Mouse (Mus musculus): ENCODE measurements at regions not wholly inside any gene's neighbourhood (a gene's known extent, or its start where the extent isn't known, plus 50 kb on each side); places are given as distances from the start of the nearest gene placed in this dataset.

DNA sequence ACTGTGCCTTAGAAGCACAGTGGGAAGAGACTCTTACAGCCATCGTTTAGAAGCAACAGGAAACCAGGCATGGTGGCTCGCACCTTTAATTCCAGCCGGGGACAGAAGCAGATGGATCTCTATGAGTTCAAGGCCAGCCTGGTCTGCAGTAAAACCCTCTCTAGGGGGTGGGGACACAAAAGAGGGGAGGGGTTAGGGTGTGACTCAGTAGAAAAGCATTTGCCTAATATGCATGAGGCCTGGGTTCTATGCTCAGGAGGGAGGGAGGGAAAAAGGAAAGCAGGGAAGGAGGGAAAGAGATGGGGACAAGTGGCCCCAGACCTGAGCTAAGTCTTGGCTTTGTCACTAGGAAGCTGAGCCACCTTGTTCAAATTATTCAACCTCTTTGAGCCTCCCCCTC lies 81.2 kb downstream of the Mrm1 start:
- no peaks in the 10 kb centered on the region for H3K36me3 ChIP-seq (ENCODE audit: control insufficient read depth, insufficient read depth)
- TF ChIP-seq USF1 (IDR thresholded peaks at IDR 0.05; ENCODE audit: low read depth) (no peak), MYOG (IDR thresholded peaks at IDR 0.05; ENCODE audit: control insufficient read depth, extremely low read depth, insufficient read length) (no peak), CEBPB (IDR thresholded peaks at IDR 0.05; ENCODE audit: low read depth) (no peak), MYOD1 (IDR thresholded peaks at IDR 0.05; ENCODE audit: control insufficient read depth, insufficient read length, low read depth) (no peak), MAX (IDR thresholded peaks at IDR 0.05) (no peak), FOSL1 (IDR thresholded peaks at IDR 0.05; ENCODE audit: insufficient read depth, low read length, poor library complexity, severe bottlenecking) (no peak), CTCF (IDR thresholded peaks at IDR 0.05; ENCODE audit: control insufficient read depth, insufficient read depth, insufficient read length) (no peak)
- H3K79me3 ChIP-seq (ENCODE audit: low read depth) = no peaks in the 10 kb centered on the region
- no peaks in the 10 kb centered on the region for H3K79me2 ChIP-seq (ENCODE audit: control insufficient read depth, insufficient read depth)
- H3ac ChIP-seq (ENCODE audit: control insufficient read depth, insufficient read length, low read depth) = no peak overlapping the region
- peaks cover 14% of the 10 kb centered on the region for H3K27me3 ChIP-seq (ENCODE audit: control insufficient read depth, insufficient read depth, insufficient read length)
- H3K4me3 ChIP-seq (ENCODE audit: insufficient read depth, poor library complexity, severe bottlenecking) = no peak overlapping the region

DNA sequence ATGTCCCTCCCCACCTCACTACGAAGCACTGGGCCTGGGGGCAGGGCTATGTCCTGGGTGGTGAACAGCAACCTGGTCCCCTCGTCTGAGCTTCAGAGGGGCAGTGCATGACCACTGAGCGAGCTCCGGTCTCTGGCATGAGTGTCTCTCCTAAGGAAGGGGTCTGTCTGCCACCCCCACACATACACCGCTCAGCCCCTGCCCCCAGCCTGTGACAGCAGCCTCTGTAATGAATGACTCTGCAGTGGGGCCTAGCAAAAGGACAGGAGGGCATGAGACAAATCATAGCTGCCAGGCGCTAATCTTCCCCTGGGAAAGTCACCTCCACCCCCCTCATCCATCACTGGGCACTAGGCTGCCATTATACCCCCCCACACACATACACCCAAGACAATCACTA lies 87.4 kb downstream of the Mrm1 start:
- no peak overlapping the region for H3ac ChIP-seq (ENCODE audit: control insufficient read depth, insufficient read length, low read depth)
- no peaks in the 10 kb centered on the region for H3K79me2 ChIP-seq (ENCODE audit: control insufficient read depth, insufficient read depth)
- no peaks in the 10 kb centered on the region for H3K36me3 ChIP-seq (ENCODE audit: control insufficient read depth, insufficient read depth)
- TF ChIP-seq FOSL1 (IDR thresholded peaks at IDR 0.05; ENCODE audit: insufficient read depth, low read length, poor library complexity, severe bottlenecking) (no peak), CEBPB (IDR thresholded peaks at IDR 0.05; ENCODE audit: low read depth) (no peak), CTCF (IDR thresholded peaks at IDR 0.05; ENCODE audit: control insufficient read depth, insufficient read depth, insufficient read length) (no peak), USF1 (IDR thresholded peaks at IDR 0.05; ENCODE audit: low read depth) (no peak), MYOD1 (IDR thresholded peaks at IDR 0.05; ENCODE audit: control insufficient read depth, insufficient read length, low read depth) (no peak), MAX (IDR thresholded peaks at IDR 0.05) (no peak), MYOG (IDR thresholded peaks at IDR 0.05; ENCODE audit: control insufficient read depth, extremely low read depth, insufficient read length) (no peak)
- no peaks in the 10 kb centered on the region for H3K79me3 ChIP-seq (ENCODE audit: low read depth)
- peaks cover 13% of the 10 kb centered on the region for H3K27me3 ChIP-seq (ENCODE audit: control insufficient read depth, insufficient read depth, insufficient read length)
- no peak overlapping the region for H3K4me3 ChIP-seq (ENCODE audit: insufficient read depth, poor library complexity, severe bottlenecking)

DNA sequence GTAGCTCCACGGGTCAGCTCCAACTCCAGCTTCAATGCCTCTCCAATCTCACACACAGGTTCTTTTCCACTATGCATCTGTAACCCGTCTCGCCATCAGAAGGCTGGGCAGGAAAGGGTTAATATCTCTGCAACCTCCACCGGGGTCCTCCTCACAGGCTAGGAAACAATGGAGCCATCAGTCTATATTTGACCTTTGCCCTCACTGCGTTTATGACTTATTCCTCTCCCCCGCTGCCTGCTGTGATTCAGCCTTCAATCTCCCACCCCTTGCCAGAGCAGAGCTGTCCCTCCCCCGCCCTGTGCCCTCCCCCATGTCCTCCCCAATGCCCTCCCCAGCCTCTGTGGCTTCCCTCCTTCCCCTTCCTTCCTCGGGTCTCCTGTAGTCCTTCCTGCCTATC lies 89.1 kb downstream of the Mrm1 start:
- H3K79me3 ChIP-seq (ENCODE audit: low read depth) = no peaks in the 10 kb centered on the region

DNA sequence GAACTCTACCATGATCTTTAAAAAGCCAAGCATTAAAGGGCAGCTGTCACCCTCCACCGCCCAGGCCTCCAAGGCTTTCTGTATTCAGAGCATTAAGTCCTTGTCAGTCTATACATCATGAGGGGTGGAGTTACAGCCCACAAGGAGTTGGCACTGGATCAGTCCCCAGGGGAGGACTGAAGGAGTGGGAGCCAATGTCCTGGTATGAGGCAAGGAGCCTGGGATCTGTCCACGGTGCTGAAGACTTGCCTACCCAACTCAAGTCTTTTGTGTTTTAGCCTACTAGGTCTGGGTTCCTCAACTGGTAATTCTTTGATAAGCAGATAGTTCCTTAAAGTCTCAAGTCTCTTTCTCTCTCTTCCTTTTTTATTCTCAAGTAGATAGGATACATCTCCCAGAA lies 90.1 kb downstream of the Mrm1 start:
- H3K79me3 ChIP-seq (ENCODE audit: low read depth) = no peaks in the 10 kb centered on the region
- TF ChIP-seq CEBPB (IDR thresholded peaks at IDR 0.05; ENCODE audit: low read depth) = peak; percentile 14
- TF ChIP-seq MYOG (IDR thresholded peaks at IDR 0.05; ENCODE audit: control insufficient read depth, extremely low read depth, insufficient read length) = no peak
- no peak overlapping the region for H3ac ChIP-seq (ENCODE audit: control insufficient read depth, insufficient read length, low read depth)
- no peaks in the 10 kb centered on the region for H3K79me2 ChIP-seq (ENCODE audit: control insufficient read depth, insufficient read depth)
- H3K4me3 ChIP-seq (ENCODE audit: insufficient read depth, poor library complexity, severe bottlenecking) = no peak overlapping the region
- H3K36me3 ChIP-seq (ENCODE audit: control insufficient read depth, insufficient read depth) = no peaks in the 10 kb centered on the region
- peaks cover 5% of the 10 kb centered on the region for H3K27me3 ChIP-seq (ENCODE audit: control insufficient read depth, insufficient read depth, insufficient read length)

More for the DNA sequence above, 89.1 kb downstream of the Mrm1 start:
- Histone ChIP-seq H3K36me3 (ENCODE audit: control insufficient read depth, insufficient read depth) (no peaks in the 10 kb centered on the region), H3K27me3 (ENCODE audit: control insufficient read depth, insufficient read depth, insufficient read length) (peaks cover 9% of the 10 kb centered on the region), H3ac (ENCODE audit: control insufficient read depth, insufficient read length, low read depth) (no peak overlapping the region), H3K4me3 (ENCODE audit: insufficient read depth, poor library complexity, severe bottlenecking) (no peak overlapping the region), H3K79me2 (ENCODE audit: control insufficient read depth, insufficient read depth) (no peaks in the 10 kb centered on the region)
- no peak for TF ChIP-seq FOSL1 (IDR thresholded peaks at IDR 0.05; ENCODE audit: insufficient read depth, low read length, poor library complexity, severe bottlenecking)
- TF ChIP-seq MAX (IDR thresholded peaks at IDR 0.05) = no peak
- no peak for TF ChIP-seq CEBPB (IDR thresholded peaks at IDR 0.05; ENCODE audit: low read depth)
- no peak for TF ChIP-seq CTCF (IDR thresholded peaks at IDR 0.05; ENCODE audit: control insufficient read depth, insufficient read depth, insufficient read length)
- no peak for TF ChIP-seq MYOD1 (IDR thresholded peaks at IDR 0.05; ENCODE audit: control insufficient read depth, insufficient read length, low read depth)
- no peak for TF ChIP-seq MYOG (IDR thresholded peaks at IDR 0.05; ENCODE audit: control insufficient read depth, extremely low read depth, insufficient read length)
- no peak for TF ChIP-seq USF1 (IDR thresholded peaks at IDR 0.05; ENCODE audit: low read depth)

DNA sequence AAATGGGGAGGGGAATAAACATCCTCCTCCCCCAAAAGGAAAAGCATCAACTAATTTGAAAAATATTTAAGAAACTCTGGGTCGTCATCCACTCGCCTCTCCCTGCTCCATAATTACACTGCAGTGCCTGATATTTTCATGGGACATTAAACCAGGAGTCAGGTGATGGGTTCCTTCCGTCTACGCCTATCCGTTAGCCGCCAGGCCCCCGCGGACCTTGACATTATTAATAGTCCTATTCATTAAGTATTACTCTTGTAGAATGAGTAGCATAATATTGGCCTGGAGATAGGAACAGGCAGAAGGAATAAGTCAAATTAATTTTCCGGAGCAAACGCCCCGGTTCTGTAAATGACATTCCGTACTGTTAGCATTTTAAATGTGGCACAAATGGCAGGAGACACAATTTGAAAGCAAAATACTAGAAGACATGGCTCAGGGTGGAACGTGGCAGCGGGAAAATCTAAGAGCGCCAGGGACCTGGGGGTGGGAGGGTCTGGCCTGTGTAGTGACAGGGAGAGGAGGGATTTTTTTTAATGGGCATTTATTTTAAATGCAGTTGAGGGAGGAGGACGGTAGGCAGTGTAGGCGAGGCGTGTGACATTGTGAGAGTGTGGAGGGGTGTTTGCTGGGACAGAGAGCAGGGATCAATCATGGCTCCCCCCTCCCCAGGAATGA lies 93.2 kb downstream of the Mrm1 start:
- no peak overlapping the region for H3ac ChIP-seq (ENCODE audit: control insufficient read depth, insufficient read length, low read depth)
- no peaks in the 10 kb centered on the region for H3K79me2 ChIP-seq (ENCODE audit: control insufficient read depth, insufficient read depth)
- TF ChIP-seq USF1 (IDR thresholded peaks at IDR 0.05; ENCODE audit: low read depth) (no peak), MYOD1 (IDR thresholded peaks at IDR 0.05; ENCODE audit: control insufficient read depth, insufficient read length, low read depth) (no peak), MAX (IDR thresholded peaks at IDR 0.05) (no peak), CTCF (IDR thresholded peaks at IDR 0.05; ENCODE audit: control insufficient read depth, insufficient read depth, insufficient read length) (no peak), FOSL1 (IDR thresholded peaks at IDR 0.05; ENCODE audit: insufficient read depth, low read length, poor library complexity, severe bottlenecking) (no peak), MYOG (IDR thresholded peaks at IDR 0.05; ENCODE audit: control insufficient read depth, extremely low read depth, insufficient read length) (no peak), CEBPB (IDR thresholded peaks at IDR 0.05; ENCODE audit: low read depth) (no peak)
- no peaks in the 10 kb centered on the region for H3K27me3 ChIP-seq (ENCODE audit: control insufficient read depth, insufficient read depth, insufficient read length)
- H3K79me3 ChIP-seq (ENCODE audit: low read depth) = no peaks in the 10 kb centered on the region
- no peak overlapping the region for H3K4me3 ChIP-seq (ENCODE audit: insufficient read depth, poor library complexity, severe bottlenecking)
- H3K36me3 ChIP-seq (ENCODE audit: control insufficient read depth, insufficient read depth) = no peaks in the 10 kb centered on the region

Measured in C2C12 (cell line).